Mouse (Mus musculus): ENCODE measurements around the gene Egfl7.
A peak's percentile ranks its signal among the peaks of the same experiment; 100 is the strongest.

Gene Egfl7

DNA sequence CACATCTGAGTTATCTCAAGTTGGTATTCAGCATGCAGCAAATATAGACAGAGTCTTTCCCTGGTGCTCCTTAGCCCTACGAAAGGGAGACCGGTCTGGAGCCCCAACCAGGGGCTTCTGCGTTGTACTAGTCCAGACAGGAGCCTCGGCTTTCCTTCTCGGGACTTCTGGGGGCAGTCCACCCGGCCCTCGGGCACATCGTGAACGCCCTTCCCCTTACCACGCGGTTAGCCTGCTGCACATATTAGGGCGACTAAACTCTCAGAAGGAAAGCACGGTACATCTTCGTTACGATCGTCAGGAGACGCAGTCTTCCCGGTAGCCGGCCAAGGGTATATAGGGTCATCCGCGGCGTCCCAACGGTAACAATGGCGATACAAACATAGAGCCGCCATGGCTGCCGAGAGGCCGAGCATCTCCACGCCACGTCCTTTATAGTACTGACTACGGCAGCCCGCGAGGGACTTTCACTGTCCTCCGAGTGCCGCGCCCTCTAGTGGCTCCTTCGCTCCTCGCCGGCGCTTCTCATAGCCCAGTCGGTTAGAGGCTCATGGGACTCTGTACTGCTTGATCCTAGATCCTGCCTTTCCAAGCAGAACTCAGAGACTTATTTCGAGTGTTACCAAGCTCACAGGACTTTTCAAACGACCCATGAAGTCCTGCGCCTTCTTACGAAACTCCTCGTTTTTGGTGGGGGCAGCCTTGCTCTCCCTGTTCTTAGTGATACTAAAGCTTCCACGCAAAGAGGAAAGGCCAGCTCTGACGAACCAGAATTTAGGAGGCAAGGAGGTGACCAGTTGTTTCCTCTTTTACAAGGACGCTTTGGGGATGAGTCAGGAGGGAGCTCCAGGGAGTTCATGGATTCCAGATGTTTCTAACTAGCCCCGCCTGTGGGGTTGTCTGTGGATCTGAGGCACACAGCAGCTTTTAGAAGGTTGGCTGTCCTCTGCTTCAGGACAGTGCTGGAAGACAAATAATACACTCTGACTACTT, 60.3 kb downstream of the Egfl7 start:
- DNase-seq (ENCODE audit: low spot score): peak; percentile 92

DNA sequence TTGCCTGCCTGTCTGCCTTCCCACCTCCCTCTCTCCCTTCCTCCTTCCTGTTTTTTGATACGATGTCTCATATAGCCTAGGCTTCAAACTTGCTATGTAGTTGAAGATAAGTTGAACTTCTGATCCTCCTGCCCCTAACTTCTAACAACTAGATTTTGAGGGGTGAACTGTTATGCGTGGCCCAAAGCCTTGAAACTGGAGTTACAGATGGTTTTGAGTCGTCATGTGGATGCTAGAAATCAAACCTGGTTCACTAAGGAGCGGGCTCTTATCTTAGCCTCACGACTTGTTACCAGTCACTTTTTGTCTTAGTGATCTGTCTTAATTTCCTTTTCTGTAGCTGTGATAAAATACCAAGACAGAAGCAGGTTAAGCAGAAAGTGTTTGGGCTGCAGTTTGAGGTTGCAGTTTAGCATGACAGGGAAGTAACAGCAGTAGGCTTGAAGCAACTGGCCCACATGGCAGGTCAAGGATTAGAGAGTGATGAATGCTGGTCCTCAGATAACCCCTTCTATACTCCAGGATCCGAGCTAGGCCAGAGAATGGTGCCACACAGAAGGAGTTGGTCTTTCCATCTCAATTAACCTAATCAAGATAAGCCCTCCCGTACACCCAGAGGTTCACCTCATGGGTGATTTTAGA, 61.3 kb downstream of the Egfl7 start:
- DNase-seq (ENCODE audit: low spot score): no peak

Data from left cerebral cortex, adult 11 months (tissue).